Comparison of ENCODE assay signal across 7 mouse cellular contexts in genomic region chr4:126309922-126310309, GRCm38 (mm10). TPM values are rescaled to one million over a fixed set of nuclear protein-coding genes. Genes with fewer than 3 reads are reported as not detected.
DNase-seq lines count a peak whose midpoint lies in the region; ATAC-seq lines count a peak whose summit lies in the region.

No protein-coding gene starts in this region.

- H3K9ac ChIP-seq in intestine, embryonic 15.5 days, result no peak overlapping the region; the same call in 1 of the 2 replicates
- peak overlapping the region; percentile 30; the same call in 1 of the 2 replicates for H3K9ac ChIP-seq in midbrain, embryonic 11.5 days (ENCODE audit: low read length)

- peak; percentile 80 for ATAC-seq in intestine, embryonic 15.5 days
- peak; percentile 82 for ATAC-seq in midbrain, embryonic 11.5 days (ENCODE audit: low FRiP score)

- H3K4me3 ChIP-seq in intestine, embryonic 15.5 days (replicated peaks), result 0 out of 2 replicates have a peak overlapping the region, but pooled peaks have one; percentile 17
- H3K4me3 ChIP-seq in midbrain, embryonic 11.5 days (ENCODE audit: low read depth, low read length), result peak overlapping the region; percentile 16; the same call in 1 of the 2 replicates

- 2% methylated on average over 7 of the region's 7 CpGs for WGBS in intestine, embryonic 15.5 days
- 0% methylated on average over 7 of the region's 7 CpGs for WGBS in midbrain, embryonic 11.5 days

- no peaks in the 10 kb centered on the region for H3K36me3 ChIP-seq in intestine, embryonic 15.5 days
- H3K36me3 ChIP-seq in midbrain, embryonic 11.5 days (ENCODE audit: control insufficient read depth, insufficient read depth, low read length), result no peaks in the 10 kb centered on the region; the same call in 1 of the 2 replicates

- H3K4me1 ChIP-seq in intestine, embryonic 15.5 days (replicated peaks), result peaks cover 8% of the 10 kb centered on the region
- H3K4me1 ChIP-seq in midbrain, embryonic 11.5 days (ENCODE audit: control insufficient read depth, insufficient read depth, low read length), result 0 out of 2 replicates have a peak, but pooled peaks cover 4% of the 10 kb centered on the region

- no peak overlapping the region for H3K27ac ChIP-seq in intestine, embryonic 15.5 days
- H3K27ac ChIP-seq in midbrain, embryonic 11.5 days (ENCODE audit: low read depth, low read length), result no peak overlapping the region

- intact Hi-C loops in gastrocnemius, postnatal 36 days (cut with DNase I), result loop anchor here (5.0 kb wide), 2 partner anchors 83 to 128 kb away; no protein-coding TSS in a partner anchor
- intact Hi-C loops in left cerebral cortex, postnatal 36 days (cut with DNase I), result loop anchor here (5.0 kb wide), 2 partner anchors 43 to 83 kb away; no protein-coding TSS in a partner anchor

- peak; percentile 86 to 89 for DNase-seq in adrenal gland, adult 18-20 months (ENCODE audit: low spot score in 2 of 2)
- peak; percentile 95 for DNase-seq in embryo, embryonic 10.5 days (ENCODE audit: low spot score)
- DNase-seq in gastrocnemius, postnatal 36 days, result peak; percentile 88 to 90
- peak; percentile 72 to 83 for DNase-seq in left cerebral cortex, postnatal 36 days (ENCODE audit: low spot score in 2 of 2)
- DNase-seq in midbrain, embryonic 11.5 days (ENCODE audit: low spot score, missing footprints), result peak; percentile 99
- peak; percentile 83 for DNase-seq in skeletal muscle tissue, adult 2 months (ENCODE audit: low read depth, low spot score)

- peak overlapping the region; percentile 53 for H3K4me2 ChIP-seq in intestine, embryonic 15.5 days (replicated peaks)
- peak overlapping the region; percentile 40 for H3K4me2 ChIP-seq in midbrain, embryonic 11.5 days

- no peaks in the 10 kb centered on the region for H3K9me3 ChIP-seq in intestine, embryonic 15.5 days
- H3K9me3 ChIP-seq in midbrain, embryonic 11.5 days (ENCODE audit: control insufficient read depth, low read length), result peaks cover 3% of the 10 kb centered on the region; the same call in 1 of the 2 replicates

- 0 out of 2 replicates have a peak, but pooled peaks cover 3% of the 10 kb centered on the region for H3K27me3 ChIP-seq in intestine, embryonic 15.5 days (replicated peaks)
- no peaks in the 10 kb centered on the region for H3K27me3 ChIP-seq in midbrain, embryonic 11.5 days (ENCODE audit: control insufficient read depth, insufficient read depth, low read length)

RNA-seq across cellular contexts. Expression of gene Adprhl2, which starts 11.6 kb away (rescaled TPM):
- total RNA-seq in adrenal gland, adult 18-20 months (2021), result 10 to 100 TPM; 31.0 to 31.2 TPM
- 1 to 10 TPM; 7.6 to 7.8 TPM for total RNA-seq in gastrocnemius, postnatal 36 days (2021)
- 55.4 and 60.7 TPM in 2 replicates for polyA plus RNA-seq in intestine, embryonic 15.5 days (2015; fragmentation: Nextera tagmentation; extraction: Ambion mirVana)
- 10 to 100 TPM; 25.2 to 28.0 TPM for total RNA-seq in left cerebral cortex, postnatal 36 days (2021)
- 36.4 and 45.0 TPM in 2 replicates for polyA plus RNA-seq in midbrain, embryonic 11.5 days (2014; fragmentation: Nextera tagmentation; extraction: Ambion mirVana)

RNA-seq across cellular contexts. Expression of gene Tekt2, which starts 15.6 kb away (rescaled TPM):
- total RNA-seq in adrenal gland, adult 18-20 months (2021), result 1 to 10 TPM; 2.8 to 4.5 TPM
- under 1 TPM; 0.46 to 0.59 TPM for total RNA-seq in gastrocnemius, postnatal 36 days (2021)
- 7.1 and 7.4 TPM in 2 replicates for polyA plus RNA-seq in intestine, embryonic 15.5 days (2015; fragmentation: Nextera tagmentation; extraction: Ambion mirVana)
- total RNA-seq in left cerebral cortex, postnatal 36 days (2021), result 1 to 10 TPM; 1.1 to 2.2 TPM
- 1.8 and 2.2 TPM in 2 replicates for polyA plus RNA-seq in midbrain, embryonic 11.5 days (2014; fragmentation: Nextera tagmentation; extraction: Ambion mirVana)

RNA-seq across cellular contexts. Expression of gene Col8a2, which starts 23.3 kb away (rescaled TPM):
- 1 to 10 TPM; 2.6 to 2.8 TPM for total RNA-seq in adrenal gland, adult 18-20 months (2021)
- 1 to 10 TPM; 1.6 to 2.2 TPM for total RNA-seq in gastrocnemius, postnatal 36 days (2021)
- 7.1 and 8.2 TPM in 2 replicates for polyA plus RNA-seq in intestine, embryonic 15.5 days (2015; fragmentation: Nextera tagmentation; extraction: Ambion mirVana)
- 1 to 10 TPM; 1.6 to 1.7 TPM for total RNA-seq in left cerebral cortex, postnatal 36 days (2021)
- polyA plus RNA-seq in midbrain, embryonic 11.5 days (2014; fragmentation: Nextera tagmentation; extraction: Ambion mirVana), result 9.1 and 9.5 TPM in 2 replicates

RNA-seq across cellular contexts. Expression of gene Trappc3, which starts 47.8 kb away (rescaled TPM):
- total RNA-seq in adrenal gland, adult 18-20 months (2021), result 10 to 100 TPM; 89.7 to 92.1 TPM
- 10 to 100 TPM; 15.9 to 17.9 TPM for total RNA-seq in gastrocnemius, postnatal 36 days (2021)
- 94.2 and 99.7 TPM in 2 replicates for polyA plus RNA-seq in intestine, embryonic 15.5 days (2015; fragmentation: Nextera tagmentation; extraction: Ambion mirVana)
- total RNA-seq in left cerebral cortex, postnatal 36 days (2021), result 10 to 100 TPM; 75.7 to 90.0 TPM
- polyA plus RNA-seq in midbrain, embryonic 11.5 days (2014; fragmentation: Nextera tagmentation; extraction: Ambion mirVana), result 37.1 and 38.9 TPM in 2 replicates

RNA-seq across cellular contexts. Expression of gene Map7d1, which starts 53.8 kb away (rescaled TPM):
- total RNA-seq in adrenal gland, adult 18-20 months (2021), result 10 to 100 TPM; 56.3 to 63.1 TPM
- total RNA-seq in gastrocnemius, postnatal 36 days (2021), result 100 to 1,000 TPM; 165 to 207 TPM
- 26.7 and 27.6 TPM in 2 replicates for polyA plus RNA-seq in intestine, embryonic 15.5 days (2015; fragmentation: Nextera tagmentation; extraction: Ambion mirVana)
- 100 to 1,000 TPM; 288 TPM for total RNA-seq in left cerebral cortex, postnatal 36 days (2021)
- polyA plus RNA-seq in midbrain, embryonic 11.5 days (2014; fragmentation: Nextera tagmentation; extraction: Ambion mirVana), result 61.8 and 68.7 TPM in 2 replicates
